Mouse (Mus musculus): ENCODE measurements around the gene Fam181b.

- no peak for TF ChIP-seq CTCF (IDR thresholded peaks at IDR 0.05; ENCODE audit: low read depth, low read length)
- TF ChIP-seq POLR2A (IDR thresholded peaks at IDR 0.05; ENCODE audit: borderline replicate concordance, low read depth, low read length), result no peak
Observed at GRCm38 (mm10) chr7:93062189-93062588, 17.5 kb upstream of the Fam181b start.
